Mouse (Mus musculus) E14TG2a.4 (cell line): Measurements from ENCODE around the gene Tmem200a.

Source experiments
- H3K27me3 ChIP-seq: 2 replicates; pipeline ENCODE4 v1.6.1; 2014; ENCODE audit warnings: low read length, control low read depth; ENCODE audit not compliant: insufficient read depth
- H3K36me3 ChIP-seq: 2 replicates; pipeline ENCODE4 v1.6.1; 2014; ENCODE audit warnings: low read length, control low read depth; ENCODE audit not compliant: insufficient read depth
- H3K4me1 ChIP-seq: replicated peaks from 2 replicates; pipeline ENCODE4 v1.6.1; 2014; ENCODE audit warnings: low read depth, low read length, control low read depth
- H3K4me3 ChIP-seq: replicated peaks from 2 replicates; pipeline ENCODE4 v1.5.1; 2014; ENCODE audit warnings: mild to moderate bottlenecking, low read length
- H3K9me3 ChIP-seq: 2 replicates; pipeline ENCODE4 v1.6.1; 2014; ENCODE audit warnings: low read length, control low read depth
- CTCF ChIP-seq: conservative IDR thresholded peaks from 2 replicates; pipeline ENCODE4 v1.5.1; 2014; ENCODE audit warnings: low read length
- NANOG ChIP-seq: IDR thresholded peaks from 2 replicates; pipeline ENCODE4 v1.6.1; 2014; ENCODE audit warnings: borderline replicate concordance, low read length, mixed read lengths
- POU5F1 ChIP-seq: IDR thresholded peaks from 2 replicates; pipeline ENCODE4 v1.6.1; 2014; ENCODE audit warnings: low read length, borderline replicate concordance

Gene Tmem200a

GRCm38 (mm10) chr10:26076949-26077348 lies 1.9 kb downstream of the Tmem200a start:
- Histone ChIP-seq H3K9me3 (no peaks in the 10 kb centered on the region), H3K4me1 (peaks cover 6% of the 10 kb centered on the region; the same call in 1 of the 2 replicates), H3K27me3 (peaks cover 47% of the 10 kb centered on the region), H3K36me3 (no peaks in the 10 kb centered on the region), H3K4me3 (no peak overlapping the region)
- TF ChIP-seq NANOG = no peak
- no peak for TF ChIP-seq POU5F1
- TF ChIP-seq CTCF = no peak

- Histone ChIP-seq H3K36me3 (no peaks in the 10 kb centered on the region), H3K4me3 (no peak overlapping the region), H3K4me1 (no peaks in the 10 kb centered on the region), H3K27me3 (peaks cover 19% of the 10 kb centered on the region), H3K9me3 (peaks cover 9% of the 10 kb centered on the region)
- TF ChIP-seq NANOG = no peak
- no peak for TF ChIP-seq POU5F1
- no peak for TF ChIP-seq CTCF
These were observed 6.9 kb downstream of the Tmem200a start for GRCm38 (mm10) chr10:26071986-26072385.

- Histone ChIP-seq H3K36me3 (no peaks in the 10 kb centered on the region), H3K9me3 (peaks cover 21% of the 10 kb centered on the region), H3K27me3 (no peaks in the 10 kb centered on the region), H3K4me1 (no peaks in the 10 kb centered on the region), H3K4me3 (no peak overlapping the region)
- TF ChIP-seq POU5F1 = no peak
- no peak for TF ChIP-seq NANOG
- TF ChIP-seq CTCF = no peak
These were observed 15.8 kb downstream of the Tmem200a start for GRCm38 (mm10) chr10:26063071-26063470.

- TF ChIP-seq POU5F1 (no peak), CTCF (no peak)
- H3K9me3 ChIP-seq = peaks cover 6% of the 10 kb centered on the region
- H3K27me3 ChIP-seq = no peaks in the 10 kb centered on the region
- H3K4me3 ChIP-seq = no peak overlapping the region
- H3K4me1 ChIP-seq = no peaks in the 10 kb centered on the region
- no peaks in the 10 kb centered on the region for H3K36me3 ChIP-seq
These were observed 19.1 kb downstream of the Tmem200a start for GRCm38 (mm10) chr10:26059662-26060307.

GRCm38 (mm10) chr10:26051177-26051576 lies 27.7 kb downstream of the Tmem200a start:
- H3K9me3 ChIP-seq = no peaks in the 10 kb centered on the region

GRCm38 (mm10) chr10:26034931-26035330 lies 43.9 kb downstream of the Tmem200a start:
- no peaks in the 10 kb centered on the region for H3K36me3 ChIP-seq
- no peaks in the 10 kb centered on the region for H3K27me3 ChIP-seq
- peaks cover 10% of the 10 kb centered on the region for H3K4me1 ChIP-seq
- H3K9me3 ChIP-seq = no peaks in the 10 kb centered on the region
- no peak for TF ChIP-seq POU5F1
- no peak for TF ChIP-seq CTCF
- no peak for TF ChIP-seq NANOG
- H3K4me3 ChIP-seq = no peak overlapping the region

More at GRCm38 (mm10) chr10:26051177-26051576, 27.7 kb downstream of the Tmem200a start:
- H3K27me3 ChIP-seq = no peaks in the 10 kb centered on the region
- no peaks in the 10 kb centered on the region for H3K36me3 ChIP-seq
- no peaks in the 10 kb centered on the region for H3K4me1 ChIP-seq
- no peak for TF ChIP-seq CTCF
- TF ChIP-seq NANOG = no peak
- no peak for TF ChIP-seq POU5F1
- no peak overlapping the region for H3K4me3 ChIP-seq

- H3K9me3 ChIP-seq = no peaks in the 10 kb centered on the region
- H3K27me3 ChIP-seq = no peaks in the 10 kb centered on the region
- H3K4me1 ChIP-seq = no peaks in the 10 kb centered on the region
- no peak for TF ChIP-seq NANOG
- no peak overlapping the region for H3K4me3 ChIP-seq
- H3K36me3 ChIP-seq = no peaks in the 10 kb centered on the region
These were observed 60.1 kb downstream of the Tmem200a start for GRCm38 (mm10) chr10:26018740-26019139.

- H3K4me3 ChIP-seq = no peak overlapping the region
- TF ChIP-seq POU5F1 (no peak), NANOG (no peak), CTCF (no peak)
- no peaks in the 10 kb centered on the region for H3K36me3 ChIP-seq
- H3K4me1 ChIP-seq = no peaks in the 10 kb centered on the region
- H3K9me3 ChIP-seq = no peaks in the 10 kb centered on the region
- H3K27me3 ChIP-seq = no peaks in the 10 kb centered on the region
These were observed 64.6 kb downstream of the Tmem200a start for GRCm38 (mm10) chr10:26014298-26014697.

- Histone ChIP-seq H3K9me3 (no peaks in the 10 kb centered on the region), H3K36me3 (no peaks in the 10 kb centered on the region), H3K4me3 (no peak overlapping the region), H3K4me1 (no peaks in the 10 kb centered on the region), H3K27me3 (no peaks in the 10 kb centered on the region)
- TF ChIP-seq NANOG (no peak), CTCF (no peak)
These were observed 69.9 kb downstream of the Tmem200a start for GRCm38 (mm10) chr10:26008948-26009347.
